Mouse (Mus musculus) ES-CJ7 (cell line): ENCODE data around the gene Nrxn3.
A peak's percentile ranks its signal among the peaks of the same experiment; 100 is the strongest.

Source experiments
- DNase-seq: peaks from one replicate; pipeline ENCODE4 v3.0.0; 2011; ENCODE audit warnings: low read depth, low spot score

The Nrxn3 gene

DNA sequence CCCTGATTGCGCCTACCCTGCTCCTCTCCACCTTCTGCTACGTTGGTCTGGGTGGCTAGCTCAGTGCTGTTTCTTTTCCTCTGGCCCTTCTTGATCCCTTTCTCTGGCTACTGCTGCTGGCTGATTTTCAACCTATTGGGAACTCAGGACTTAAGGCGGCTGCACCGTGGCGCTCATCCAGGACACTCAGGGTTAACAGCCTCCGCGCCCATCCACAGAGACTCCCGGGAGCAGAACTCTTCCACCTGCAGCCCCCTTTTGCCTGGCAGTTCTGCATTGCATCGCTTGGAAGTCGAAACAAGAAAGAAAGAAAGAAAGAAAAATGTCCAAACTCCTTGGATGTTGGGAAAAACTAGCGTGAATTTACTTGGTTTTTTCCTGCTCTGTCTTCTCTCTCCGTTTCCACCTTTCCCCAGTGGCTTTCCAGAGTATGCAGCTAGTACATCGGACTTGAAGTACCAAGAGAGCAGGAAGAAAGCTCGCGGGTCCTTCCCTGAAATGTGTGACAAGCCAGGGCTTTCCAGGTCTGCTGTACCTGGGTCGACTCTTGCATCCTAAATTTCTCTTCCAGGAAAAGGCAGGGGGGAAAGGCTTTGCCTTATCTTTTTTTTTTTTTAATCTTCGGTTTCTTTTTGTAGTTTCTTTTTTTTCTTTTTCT is 1090.0 kb downstream of the Nrxn3 start:
- DNase-seq: peak; percentile 8

DNA sequence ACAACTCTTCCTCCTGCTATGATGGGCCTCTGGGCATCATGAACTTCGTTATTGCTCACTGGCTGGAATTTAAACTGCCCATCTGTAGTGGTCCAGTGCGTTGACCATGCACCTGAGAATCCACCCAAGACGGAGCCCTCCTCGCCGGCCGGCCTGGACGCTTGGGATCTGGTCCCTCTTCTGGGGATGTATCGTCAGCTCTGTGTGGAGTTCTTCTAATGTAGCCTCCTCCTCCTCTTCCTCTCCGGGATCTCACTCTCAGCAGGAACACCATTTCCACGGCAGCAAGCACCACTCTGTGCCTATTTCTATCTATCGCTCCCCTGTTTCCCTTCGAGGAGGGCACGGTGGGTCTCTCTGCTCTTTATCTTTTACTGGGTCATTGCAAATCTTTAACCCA is 1090.6 kb downstream of the Nrxn3 start:
- DNase-seq: no peak

DNA sequence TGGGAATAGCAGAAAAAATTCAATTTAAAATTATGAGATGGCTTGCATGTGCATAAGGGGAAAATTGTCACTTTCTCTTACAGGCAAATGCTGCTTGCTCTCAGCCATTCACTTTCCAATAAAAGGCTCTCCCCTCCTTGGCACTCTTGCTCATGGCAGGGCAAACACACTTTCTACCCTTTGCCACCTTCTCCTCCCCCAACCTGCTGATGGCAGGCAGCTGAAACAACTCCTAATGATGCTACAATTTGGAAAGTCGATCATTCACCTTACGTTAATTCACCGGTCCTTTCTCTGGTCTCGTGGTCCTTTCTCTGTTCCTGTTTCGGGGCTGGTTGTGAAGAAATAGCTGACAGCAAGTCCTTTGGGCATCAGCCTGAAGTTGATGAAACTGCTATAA is 1091.0 kb downstream of the Nrxn3 start:
- DNase-seq: no peak

DNA sequence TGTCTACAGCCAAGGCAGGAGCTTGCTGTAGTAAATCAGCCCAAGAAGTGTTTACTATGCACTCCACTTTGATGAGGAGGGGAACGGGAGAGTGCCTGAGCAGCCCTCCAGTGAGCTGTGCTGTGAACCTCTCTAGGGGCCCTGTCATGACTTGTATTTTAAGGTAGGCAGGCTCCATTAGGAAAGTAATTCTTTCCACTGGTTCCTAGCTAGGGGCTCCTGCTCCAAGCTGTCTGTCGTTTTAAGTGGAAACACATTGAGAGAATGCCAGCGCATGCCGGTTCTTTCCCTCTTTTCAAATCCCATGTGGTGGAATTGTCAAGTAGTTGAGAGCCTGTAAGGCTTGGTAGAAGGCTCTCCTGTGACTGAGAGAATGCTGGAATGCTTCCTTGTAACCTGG is 1091.9 kb downstream of the Nrxn3 start:
- no peak for DNase-seq

DNA sequence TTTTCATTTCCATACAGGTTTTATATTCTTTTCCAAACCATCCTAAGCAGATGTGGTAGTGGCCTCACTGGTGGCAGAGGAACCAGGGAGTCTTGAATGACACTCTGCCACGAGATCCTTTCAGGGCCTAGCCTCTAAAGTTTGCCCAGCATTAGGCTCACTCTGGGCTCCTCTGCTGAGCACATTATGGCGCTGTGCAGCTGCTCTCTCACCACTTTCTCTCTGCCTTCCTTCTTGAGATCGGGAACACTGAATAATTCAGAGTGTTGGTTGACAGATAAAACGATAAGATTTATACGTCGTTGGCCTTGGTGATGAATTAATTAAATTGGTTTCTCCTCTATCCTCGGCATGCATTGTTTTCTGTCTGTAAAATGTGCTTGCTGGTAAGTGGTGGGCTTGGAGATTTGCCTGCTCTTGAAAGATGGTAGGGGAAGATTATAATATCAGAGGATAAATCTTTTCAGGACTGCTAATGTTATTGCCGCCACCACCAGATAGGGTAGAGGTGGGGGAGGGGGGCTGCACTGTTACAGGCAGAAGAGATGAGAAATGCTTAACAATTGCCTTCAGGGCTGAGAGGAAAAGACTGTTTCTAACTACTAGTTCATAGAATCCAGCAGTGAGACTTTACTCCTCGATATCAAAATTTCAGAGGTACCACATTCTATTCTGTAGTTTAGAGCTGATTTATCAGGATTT is 1094.5 kb downstream of the Nrxn3 start:
- no peak for DNase-seq

DNA sequence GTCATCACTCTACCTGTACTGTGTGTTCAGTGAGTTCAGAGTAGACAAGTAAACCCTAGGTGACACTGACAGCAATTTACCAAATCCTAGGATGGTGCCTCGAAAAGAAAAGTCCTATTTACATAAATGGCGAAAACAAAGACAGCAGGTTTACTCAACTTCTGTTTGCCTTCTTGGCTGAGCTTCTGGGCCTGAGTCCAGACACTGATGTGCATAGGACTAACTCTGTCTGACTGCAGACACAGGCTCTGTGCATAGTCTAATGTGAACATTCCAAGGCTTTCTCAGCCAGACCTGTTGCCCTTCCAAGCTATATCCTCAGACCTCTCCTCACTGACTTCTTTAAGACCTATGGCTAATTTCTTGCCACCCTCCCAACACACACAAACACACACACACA is 1095.5 kb downstream of the Nrxn3 start:
- DNase-seq: no peak

DNA sequence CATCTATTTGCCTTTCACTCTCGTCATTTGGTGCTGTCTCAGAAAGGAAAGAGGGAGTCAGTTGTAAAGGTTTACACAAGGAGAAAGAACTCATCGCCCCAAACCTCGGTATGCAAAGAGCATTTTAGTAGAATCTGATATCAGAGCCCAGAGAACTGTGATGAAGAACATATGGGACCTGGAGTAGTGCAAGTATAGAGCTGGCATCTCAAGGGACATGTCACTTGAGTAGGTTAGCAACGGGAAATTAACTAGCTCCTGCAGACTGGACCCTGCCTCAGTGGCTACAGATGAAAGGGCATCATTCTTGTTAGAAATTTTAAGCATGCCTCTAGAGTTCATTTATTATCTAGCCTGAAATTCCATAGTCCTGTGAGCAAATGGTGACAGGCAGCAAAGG is 1099.5 kb downstream of the Nrxn3 start:
- DNase-seq: no peak

DNA sequence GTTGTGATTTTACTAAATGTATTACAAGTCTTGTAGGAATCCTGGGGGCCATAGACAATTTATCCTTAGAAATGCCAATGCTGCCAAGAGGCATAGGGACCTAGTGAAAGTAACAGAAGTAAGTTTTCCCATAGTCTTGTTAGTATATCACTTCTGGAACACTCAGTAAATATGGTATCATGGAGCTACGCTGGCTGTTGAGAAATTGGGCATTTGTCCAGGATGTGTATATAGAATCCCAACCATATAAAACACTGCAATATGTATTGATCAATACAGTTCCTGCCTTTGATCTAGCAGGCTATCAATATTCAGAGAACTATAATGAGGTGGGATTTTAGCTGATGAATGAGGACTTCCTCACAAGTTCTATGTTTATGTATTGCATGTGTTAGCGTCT is 1107.3 kb downstream of the Nrxn3 start:
- no peak for DNase-seq

DNA sequence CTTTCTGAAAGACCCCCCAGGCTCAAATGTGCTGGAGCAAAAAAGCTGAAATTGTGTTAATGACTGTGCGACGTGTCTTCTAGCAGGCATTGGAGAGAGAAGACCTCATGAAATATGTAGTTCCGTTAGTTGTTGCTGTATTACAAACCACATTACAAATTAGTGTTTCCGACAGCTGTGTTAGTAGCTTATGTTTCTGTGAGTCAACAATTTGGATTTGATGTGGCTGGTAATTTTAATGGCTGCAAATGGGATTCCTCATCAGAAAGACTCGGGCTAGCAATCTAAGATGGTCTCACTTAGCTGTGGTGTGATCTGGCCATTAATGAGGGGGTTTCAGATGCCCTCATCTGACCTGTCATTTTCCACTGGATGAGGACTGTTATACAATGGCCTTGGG is 1107.7 kb downstream of the Nrxn3 start:
- no peak for DNase-seq

DNA sequence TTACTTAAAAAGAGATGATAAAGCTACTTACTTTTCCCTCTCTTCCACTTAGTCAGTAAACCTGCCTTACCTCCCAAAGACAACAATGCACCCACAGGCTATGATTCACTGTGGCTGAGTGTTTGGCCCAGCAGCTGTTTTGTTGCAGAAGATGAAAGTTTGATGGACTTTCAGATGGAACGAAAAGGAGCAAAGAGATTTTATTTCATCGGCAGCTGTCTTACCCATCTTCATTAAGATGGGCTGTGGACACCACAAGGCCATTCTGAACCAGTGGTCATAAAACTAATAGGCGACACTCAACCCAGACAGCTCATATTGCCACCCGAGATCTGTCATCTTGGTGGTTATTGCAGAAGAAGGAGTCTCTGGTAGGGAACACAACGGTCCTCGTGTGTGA is 1108.6 kb downstream of the Nrxn3 start:
- no peak for DNase-seq

DNA sequence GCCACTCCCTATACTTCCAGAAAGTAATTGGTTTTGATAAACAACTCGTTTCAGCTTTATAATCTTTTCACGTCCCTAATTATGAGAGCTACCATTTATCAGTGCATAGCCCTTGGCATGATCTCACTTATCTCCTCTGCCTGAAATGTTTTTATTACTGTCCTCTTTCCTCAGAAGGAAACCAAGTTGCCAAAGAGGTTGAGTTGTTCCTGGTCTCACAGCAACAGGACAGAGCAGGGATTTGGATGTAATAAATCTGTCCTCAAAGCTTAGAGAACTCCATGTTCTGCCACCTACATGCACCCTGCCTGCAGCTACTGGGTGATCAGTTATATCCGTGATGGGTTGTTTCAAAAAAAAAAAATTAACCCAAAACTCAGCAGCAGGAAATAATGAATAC is 1113.6 kb downstream of the Nrxn3 start:
- DNase-seq: no peak

DNA sequence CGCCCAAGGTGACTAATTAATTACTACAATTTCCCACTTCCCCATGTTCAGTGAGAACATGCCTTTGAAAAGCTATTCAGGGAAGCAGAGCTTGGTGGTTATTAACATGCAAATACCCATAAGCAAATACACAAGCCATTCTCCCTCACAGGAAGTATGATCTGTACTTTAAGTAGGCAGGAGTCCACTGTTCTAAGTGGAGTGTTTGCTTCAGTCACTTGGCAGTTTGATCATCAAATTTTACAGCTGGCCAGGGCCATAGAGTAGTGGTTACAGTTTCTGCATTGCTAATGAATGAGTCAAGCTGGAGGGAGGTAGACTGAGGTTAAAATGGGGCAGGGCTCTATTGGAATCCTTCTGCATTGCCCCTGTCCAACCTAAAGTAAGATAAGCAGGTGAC is 1120.2 kb downstream of the Nrxn3 start:
- no peak for DNase-seq

DNA sequence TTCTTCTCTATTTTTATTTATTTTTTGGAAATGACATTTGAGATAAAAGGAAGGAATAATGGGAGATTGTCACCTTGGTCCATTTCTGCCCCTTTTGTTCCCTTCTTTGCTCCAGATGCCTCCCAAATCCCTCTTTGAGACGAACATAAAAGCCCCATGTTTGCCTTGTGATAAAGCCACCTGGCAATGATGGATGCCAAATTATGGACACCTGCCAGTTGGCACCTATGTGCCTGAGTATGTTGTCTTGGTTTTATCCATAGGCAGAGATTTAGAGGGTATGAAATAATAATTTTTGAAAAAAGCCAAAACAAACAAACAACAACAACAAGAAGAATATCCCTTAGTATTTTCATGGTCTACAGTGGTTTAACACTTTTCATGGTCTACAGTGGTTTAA is 1125.4 kb downstream of the Nrxn3 start:
- no peak for DNase-seq

DNA sequence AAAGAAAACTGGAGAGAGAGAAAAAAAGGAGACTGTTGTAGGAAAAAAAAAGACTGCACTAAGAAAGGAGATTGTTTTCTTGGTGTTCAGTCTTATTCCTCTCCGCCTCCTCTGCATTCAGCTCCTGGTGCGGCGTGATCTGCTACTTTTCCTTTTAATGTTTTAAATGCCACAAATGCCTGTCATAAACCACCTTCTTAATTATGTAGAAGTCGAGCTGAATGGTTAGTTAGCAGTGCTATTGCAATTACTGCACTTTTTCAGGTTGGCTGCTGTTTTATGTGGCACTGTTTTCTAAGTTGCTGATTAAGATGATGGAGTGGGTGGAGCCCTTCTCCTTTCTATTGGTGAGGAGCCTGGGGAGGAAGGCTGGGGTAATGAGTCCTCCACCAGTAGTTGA is 1131.7 kb downstream of the Nrxn3 start:
- DNase-seq: no peak

DNA sequence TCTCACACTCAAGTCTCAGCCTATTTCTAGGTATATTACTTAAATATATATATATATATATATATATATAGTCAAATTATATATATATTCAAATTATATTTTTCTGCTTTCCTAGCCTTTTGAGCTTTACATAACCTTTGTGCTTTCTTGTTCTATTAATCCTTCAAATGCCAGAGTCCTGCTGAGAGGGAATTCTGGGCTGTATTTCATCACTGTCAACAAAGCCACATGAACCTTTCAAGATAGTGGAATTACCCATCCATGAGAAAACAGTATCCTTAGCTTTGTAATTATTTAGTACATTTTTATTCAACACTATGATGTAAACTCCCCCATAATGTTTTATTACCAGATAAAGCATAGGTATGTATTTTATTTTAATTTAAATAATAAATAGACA is 1144.4 kb downstream of the Nrxn3 start:
- DNase-seq: no peak

DNA sequence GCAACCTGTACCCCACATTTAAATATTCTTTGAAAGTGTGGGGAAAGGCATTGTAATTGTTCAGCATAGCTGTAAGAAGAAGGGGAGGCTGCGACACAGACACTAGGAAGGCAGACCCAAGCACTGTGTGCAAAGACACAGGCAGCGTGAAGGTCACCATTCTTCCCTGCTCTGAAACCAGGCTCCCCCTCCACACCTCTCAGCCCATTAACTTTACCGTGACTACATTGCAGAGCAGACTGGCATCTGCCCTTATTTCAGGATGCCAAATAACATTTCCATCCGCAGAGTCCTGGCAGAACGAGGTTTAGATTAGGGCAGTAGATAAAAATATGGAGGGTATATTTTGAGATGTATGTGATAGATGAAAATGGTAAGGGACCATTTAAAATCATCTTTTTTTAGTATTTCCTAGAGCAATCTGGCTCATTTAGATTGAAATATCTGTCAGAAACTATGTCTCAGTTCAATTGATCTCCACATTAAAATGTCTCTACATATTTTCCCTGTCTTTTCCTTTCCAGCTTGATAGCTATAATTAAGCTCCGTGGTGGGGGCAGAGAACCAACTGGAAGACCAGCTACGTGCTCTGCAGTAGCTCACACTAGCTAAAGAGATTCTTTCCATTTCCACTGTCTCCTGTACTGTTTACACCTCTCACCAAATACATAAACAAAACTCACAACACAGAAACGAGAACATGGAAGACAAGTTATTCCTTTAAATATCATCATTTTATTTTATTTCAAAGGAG is 1160.1 kb downstream of the Nrxn3 start:
- no peak for DNase-seq

DNA sequence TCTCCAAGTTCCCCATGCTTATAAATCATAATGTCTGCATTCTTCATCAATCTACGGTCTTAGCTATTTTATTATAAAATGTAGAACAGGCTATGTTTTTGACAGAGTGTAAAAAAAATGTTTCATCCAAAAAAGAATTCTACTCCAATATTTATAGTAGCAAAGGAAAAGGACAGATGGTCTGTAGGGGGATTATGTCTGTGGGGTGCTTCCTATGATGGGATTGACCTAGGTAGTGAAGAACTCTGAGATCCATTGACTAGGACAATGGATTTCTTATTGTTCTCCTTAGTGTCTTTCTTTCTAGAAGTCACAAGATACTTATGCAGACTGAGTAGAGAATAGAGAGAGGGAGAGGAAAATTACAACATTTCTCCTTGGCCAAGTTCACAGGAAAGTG is 1161.9 kb downstream of the Nrxn3 start:
- no peak for DNase-seq

DNA sequence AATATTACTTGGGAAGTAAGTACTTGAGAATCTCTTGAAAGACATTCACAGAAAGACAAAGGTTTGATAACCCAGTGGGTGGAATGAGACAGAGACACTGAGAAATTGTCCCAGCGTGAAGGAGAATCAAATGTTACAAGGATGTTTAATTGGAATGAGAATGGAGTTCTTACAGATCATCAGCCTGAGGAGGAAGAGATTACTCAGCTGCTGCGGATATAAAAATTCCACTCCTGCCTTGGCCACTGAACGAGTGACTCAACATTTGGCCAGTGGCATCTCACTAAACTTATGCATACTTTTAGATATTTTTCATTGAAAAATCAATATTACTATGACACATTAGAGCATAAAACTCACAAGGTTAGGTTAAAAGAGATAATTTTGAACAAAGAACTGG is 1166.0 kb downstream of the Nrxn3 start:
- no peak for DNase-seq

DNA sequence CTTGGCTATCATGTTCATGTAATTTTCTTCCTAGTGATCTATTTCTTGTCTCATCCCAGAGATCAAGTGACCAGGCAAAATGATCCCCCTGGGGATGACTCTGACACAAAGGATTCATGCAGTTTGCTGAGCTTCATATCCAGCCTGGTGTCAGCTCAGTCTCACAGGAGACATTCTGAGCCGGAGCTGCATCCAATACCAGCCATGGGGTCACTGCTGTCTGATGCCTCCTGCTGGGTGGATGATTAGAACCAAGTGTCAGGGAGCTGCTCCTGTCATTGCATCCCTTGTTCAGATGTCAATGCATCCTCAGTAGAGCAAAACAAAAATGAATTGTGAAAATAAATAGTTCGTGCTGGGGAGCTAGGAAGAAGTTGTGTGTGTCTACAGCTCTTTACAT is 1174.2 kb downstream of the Nrxn3 start:
- no peak for DNase-seq

DNA sequence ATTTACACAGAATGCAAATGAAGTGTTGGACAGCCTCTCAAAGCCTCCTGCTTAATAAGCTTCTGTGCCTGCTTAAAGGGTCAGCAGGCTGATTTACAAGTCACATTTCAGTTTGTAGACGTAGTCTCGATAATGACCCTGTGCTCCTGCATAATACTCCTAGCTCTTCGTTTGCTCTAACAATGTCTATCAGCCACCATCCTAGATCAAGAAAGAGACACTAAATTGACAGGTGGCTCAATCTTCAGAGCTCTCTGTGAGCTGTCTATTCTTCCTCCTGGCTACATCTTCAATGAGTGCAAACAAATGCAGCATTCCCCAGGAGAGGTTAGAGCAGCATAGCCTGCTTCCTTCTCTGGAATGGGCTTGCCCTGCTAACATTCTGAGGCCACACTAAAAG is 1186.9 kb downstream of the Nrxn3 start:
- DNase-seq: no peak

DNA sequence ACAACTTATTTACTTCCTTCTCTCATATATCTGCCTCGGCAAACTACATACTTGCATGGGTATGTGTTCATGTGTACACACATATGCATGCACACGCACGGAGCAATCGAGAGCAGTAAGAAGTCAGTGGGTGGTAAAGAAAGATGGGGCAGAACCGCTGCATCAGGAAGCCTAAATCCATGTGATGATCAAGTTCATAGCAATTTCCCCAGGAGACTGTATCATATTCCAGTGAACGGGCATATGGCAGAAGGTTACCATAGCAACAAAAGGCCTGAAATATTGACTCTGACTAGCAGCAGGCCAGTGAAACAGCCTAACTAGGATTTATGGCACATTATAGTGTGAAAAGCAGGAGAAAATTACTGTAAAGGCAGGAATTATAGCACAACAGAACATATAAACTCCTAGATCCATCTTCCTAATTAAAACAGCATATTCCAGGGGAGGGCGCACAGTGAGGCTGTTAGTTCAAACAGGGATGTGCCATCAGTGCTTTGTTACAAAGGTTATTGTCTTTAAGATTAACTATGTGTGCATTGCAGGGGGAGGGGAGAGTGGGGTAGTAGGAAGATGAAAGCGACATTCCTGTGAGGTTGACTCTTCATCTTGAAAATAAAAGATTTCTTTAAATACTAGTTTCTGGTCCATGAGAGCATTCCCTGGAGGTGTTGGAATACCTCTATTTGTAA is 1195.6 kb downstream of the Nrxn3 start:
- DNase-seq: no peak

DNA sequence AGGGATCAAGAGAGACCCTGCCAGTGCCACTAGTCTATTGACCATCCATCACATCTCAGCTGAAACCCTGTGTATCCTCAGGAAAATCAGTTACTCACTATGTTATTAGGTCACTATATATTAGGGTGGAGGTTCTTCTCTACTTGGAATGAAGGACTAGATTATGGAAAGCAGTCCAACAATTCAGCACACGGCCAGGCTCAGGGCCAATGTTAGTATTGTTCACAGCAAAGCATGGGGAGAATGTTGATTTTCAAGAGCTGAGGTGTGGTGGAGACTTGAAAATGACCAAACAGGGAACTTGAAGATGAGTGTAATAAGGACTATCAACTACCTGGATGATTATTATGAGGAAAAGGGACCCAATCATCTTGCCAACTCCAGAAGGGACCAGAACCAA is 1209.7 kb downstream of the Nrxn3 start:
- DNase-seq: no peak
